ENCODE assay signal across 9 mouse cellular contexts in the genomic region with DNA sequence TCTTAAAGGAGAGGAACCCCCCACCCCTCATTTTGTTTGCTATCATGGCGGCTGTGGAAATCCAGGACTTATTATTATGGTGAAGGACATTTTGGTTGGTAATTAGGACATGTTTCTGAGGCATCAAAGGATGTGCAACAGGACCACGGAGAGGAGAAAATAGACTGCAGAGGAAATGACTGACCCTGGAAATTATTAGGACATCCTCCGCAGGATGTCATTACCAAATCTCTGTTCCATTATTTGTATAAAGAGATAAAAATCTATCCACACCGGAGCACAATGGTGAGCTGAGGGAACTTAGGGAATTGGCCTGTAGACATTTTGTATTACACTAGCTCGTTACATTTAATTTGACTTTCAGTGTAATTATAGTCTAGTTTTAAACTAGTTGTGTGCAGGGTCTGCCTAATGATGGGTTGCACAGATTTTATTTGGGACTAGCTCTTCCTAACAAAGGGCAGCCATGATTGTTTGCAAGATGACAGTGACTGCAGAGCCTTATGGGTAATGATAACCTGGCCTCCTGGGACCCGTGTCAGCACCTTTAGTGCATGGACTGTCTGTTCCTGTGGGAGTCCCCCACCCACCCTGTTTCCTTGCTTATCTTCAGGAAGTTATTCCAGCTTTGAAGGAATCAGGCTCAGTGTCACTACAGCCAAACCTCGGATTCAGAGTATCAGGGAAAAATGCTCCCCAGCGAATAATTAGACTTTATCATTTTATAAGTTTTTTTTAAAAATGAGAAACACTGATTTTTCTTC. TPM values are rescaled to one million over a fixed set of nuclear protein-coding genes. Genes with fewer than 3 reads are reported as not detected.
DNase-seq lines count a peak whose midpoint lies in the region; ATAC-seq lines count a peak whose summit lies in the region.
"Had no signal": no experiment of that assay in that cellular context is flagged by ENCODE, and none has a peak within 500 bp of the region (broad histone marks: within the 10 kb centered on the region; RNA-seq: fewer than 3 reads in every experiment).

No protein-coding gene starts in this region.

- no peak overlapping the region for H3K9ac ChIP-seq in heart, embryonic 13.5 days
- no peak overlapping the region for H3K9ac ChIP-seq in midbrain, embryonic 11.5 days (ENCODE audit: low read length)
- H3K9ac ChIP-seq: liver, embryonic 13.5 days had no signal

- ATAC-seq in heart, embryonic 13.5 days (ENCODE audit: extremely low read depth, insufficient number of reproducible peaks, low FRiP score, low TSS enrichment): no peak
- ATAC-seq in inflammation-experienced regulatory T-cells, adult 6 months: no peak
- no peak for ATAC-seq in midbrain, embryonic 11.5 days (ENCODE audit: low FRiP score)

- H3K9me3 ChIP-seq in heart, embryonic 13.5 days: no peaks in the 10 kb centered on the region
- H3K9me3 ChIP-seq in midbrain, embryonic 11.5 days (ENCODE audit: control insufficient read depth, low read length): no peaks in the 10 kb centered on the region
- H3K9me3 ChIP-seq: liver, embryonic 13.5 days had no signal

- peaks cover 38% of the 10 kb centered on the region for H3K4me1 ChIP-seq in heart, embryonic 13.5 days
- H3K4me1 ChIP-seq in midbrain, embryonic 11.5 days (ENCODE audit: control insufficient read depth, insufficient read depth, low read length): peaks cover 4% of the 10 kb centered on the region; the same call in 1 of the 2 replicates

- H3K4me3 ChIP-seq in heart, embryonic 13.5 days: no peak overlapping the region
- no peak overlapping the region for H3K4me3 ChIP-seq in midbrain, embryonic 11.5 days (ENCODE audit: low read depth, low read length)
- H3K4me3 ChIP-seq: liver, embryonic 13.5 days had no signal

- H3K4me2 ChIP-seq in heart, embryonic 13.5 days: peak overlapping the region; percentile 44
- no peak overlapping the region for H3K4me2 ChIP-seq in midbrain, embryonic 11.5 days
- H3K4me2 ChIP-seq: liver, embryonic 13.5 days had no signal

- peak overlapping the region; percentile 65 for H3K27ac ChIP-seq in heart, embryonic 13.5 days (replicated peaks)
- no peak overlapping the region for H3K27ac ChIP-seq in midbrain, embryonic 11.5 days (ENCODE audit: low read depth, low read length)
- H3K27ac ChIP-seq: liver, embryonic 13.5 days had no signal

- 52% methylated on average over 8 of the region's 8 CpGs for WGBS in heart, embryonic 13.5 days
- WGBS in midbrain, embryonic 11.5 days: 81% methylated on average over 8 of the region's 8 CpGs

- DNase-seq in adrenal gland, adult (ENCODE audit: inconsistent age in 2 of 2, low spot score in 1 of 2): peak; percentile 4 to 28
- no peak for DNase-seq in adrenal gland, adult 18-20 months (ENCODE audit: low spot score in 2 of 2)
- DNase-seq in kidney, postnatal 14 days: peak; percentile 22
- no peak for DNase-seq in kidney, adult 8-10 months
- peak; percentile 14 for DNase-seq in lung, postnatal 14 days
- DNase-seq in midbrain, embryonic 11.5 days (ENCODE audit: low spot score, missing footprints): no peak
- DNase-seq: liver, embryonic 13.5 days had no signal

- H3K36me3 ChIP-seq in heart, embryonic 13.5 days: no peaks in the 10 kb centered on the region
- H3K36me3 ChIP-seq in midbrain, embryonic 11.5 days (ENCODE audit: control insufficient read depth, insufficient read depth, low read length): no peaks in the 10 kb centered on the region
- H3K36me3 ChIP-seq: liver, embryonic 13.5 days had no signal

- no peaks in the 10 kb centered on the region for H3K27me3 ChIP-seq in heart, embryonic 13.5 days (replicated peaks)
- no peaks in the 10 kb centered on the region for H3K27me3 ChIP-seq in midbrain, embryonic 11.5 days (ENCODE audit: control insufficient read depth, insufficient read depth, low read length)
- H3K27me3 ChIP-seq: liver, embryonic 13.5 days had no signal

RNA-seq across cellular contexts. Expression of a gene that starts 38.4 kb away (rescaled TPM):
- total RNA-seq in adrenal gland, adult 18-20 months (2021): 10 to 100 TPM in 1 of 2 experiments, 1 to 10 TPM in 1; 7.6 to 13.8 TPM
- polyA plus RNA-seq in heart, embryonic 13.5 days (2015; fragmentation: Nextera tagmentation; extraction: Ambion mirVana): 31.3 and 38.0 TPM in 2 replicates
- 1 to 10 TPM in 1 of 3 experiments, under 1 TPM in 1, not detected in 1; 0.17 to 5.3 TPM for polyA plus RNA-seq in inflammation-experienced regulatory T-cells, adult 6 months (2017; shearing (Covaris generic))
- polyA plus RNA-seq in midbrain, embryonic 11.5 days (2014; fragmentation: Nextera tagmentation; extraction: Ambion mirVana): 17.3 and 21.0 TPM in 2 replicates

Comparison
In these comparisons a context has a peak if more than half of its experiments do, and no peak if none do; other contexts are left out.
1. DNase-seq: peak in adrenal gland, adult (2 of 2), kidney, postnatal 14 days (single experiment) and lung, postnatal 14 days (single experiment); none in adrenal gland, adult 18-20 months (0 of 2), kidney, adult 8-10 months (0 of 2) and midbrain, embryonic 11.5 days (single experiment).